Mouse (Mus musculus) c-Kit-positive CD71-positive TER-119-negative erythroid progenitor cells, embryonic 14.5 days (primary cell): Measurements from ENCODE around the gene Lcor.

Experiments
- DNase-seq: peaks from one replicate; pipeline ENCODE4 v3.0.0-alpha.2; 2013; ENCODE audit warnings: low read depth

The Lcor gene

DNA sequence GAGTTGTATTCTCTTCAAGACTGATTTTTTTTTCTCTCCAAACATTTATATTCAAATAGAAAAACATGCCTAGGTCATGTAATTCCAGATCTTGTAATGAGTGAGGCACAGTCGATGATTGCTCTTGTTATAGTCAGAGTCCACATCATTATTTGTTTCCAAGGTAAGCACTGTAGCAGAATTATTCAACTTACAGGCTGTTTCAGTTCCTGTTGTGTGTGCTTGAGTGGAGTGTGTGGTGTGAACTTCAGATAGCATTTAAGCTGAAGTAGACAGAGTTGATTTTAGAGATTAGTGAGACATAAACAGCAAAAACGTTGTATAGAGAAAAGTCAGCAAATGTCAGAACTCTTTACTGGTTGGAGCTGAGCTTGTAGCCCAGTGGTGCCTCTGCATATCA lies 86.4 kb downstream of the Lcor start:
- DNase-seq = no peak

DNA sequence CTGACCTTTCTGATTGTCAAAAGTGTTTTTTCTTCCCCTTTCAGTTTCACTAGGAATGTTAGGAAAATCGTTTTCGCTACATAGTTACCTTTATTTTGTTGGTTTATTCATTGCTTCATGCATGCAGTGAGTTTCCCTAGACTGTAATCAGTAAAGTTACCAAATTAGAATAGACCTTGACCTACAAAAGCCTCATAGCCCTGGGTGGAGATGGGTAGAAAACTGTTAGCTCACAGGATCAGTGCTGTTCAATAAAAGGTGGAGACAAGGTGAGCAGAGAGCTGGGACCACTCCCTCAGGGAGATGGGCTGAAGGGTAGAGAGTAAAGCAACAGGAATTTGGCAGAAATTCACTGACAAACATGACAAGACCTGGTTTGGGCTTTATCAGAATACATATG lies 91.3 kb downstream of the Lcor start:
- DNase-seq = no peak

DNA sequence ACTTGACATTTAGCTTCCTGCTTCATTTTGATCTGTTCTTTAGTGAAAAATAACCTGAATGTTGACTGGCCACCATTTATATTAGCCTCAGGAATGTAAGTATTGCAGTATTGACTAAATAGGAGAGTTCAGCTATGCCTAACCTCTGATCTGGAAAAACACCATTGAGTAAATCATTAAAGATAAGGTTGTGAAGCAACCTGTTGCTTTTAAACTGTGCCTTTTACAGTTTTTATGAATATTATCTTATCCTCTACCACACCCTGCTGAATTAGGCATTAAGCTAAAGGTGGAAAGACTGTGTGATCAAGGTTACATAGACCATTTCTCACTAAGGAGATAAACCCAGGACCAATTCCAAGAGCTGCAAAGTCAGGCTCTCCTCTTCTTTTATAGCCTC lies 95.1 kb downstream of the Lcor start:
- no peak for DNase-seq

DNA sequence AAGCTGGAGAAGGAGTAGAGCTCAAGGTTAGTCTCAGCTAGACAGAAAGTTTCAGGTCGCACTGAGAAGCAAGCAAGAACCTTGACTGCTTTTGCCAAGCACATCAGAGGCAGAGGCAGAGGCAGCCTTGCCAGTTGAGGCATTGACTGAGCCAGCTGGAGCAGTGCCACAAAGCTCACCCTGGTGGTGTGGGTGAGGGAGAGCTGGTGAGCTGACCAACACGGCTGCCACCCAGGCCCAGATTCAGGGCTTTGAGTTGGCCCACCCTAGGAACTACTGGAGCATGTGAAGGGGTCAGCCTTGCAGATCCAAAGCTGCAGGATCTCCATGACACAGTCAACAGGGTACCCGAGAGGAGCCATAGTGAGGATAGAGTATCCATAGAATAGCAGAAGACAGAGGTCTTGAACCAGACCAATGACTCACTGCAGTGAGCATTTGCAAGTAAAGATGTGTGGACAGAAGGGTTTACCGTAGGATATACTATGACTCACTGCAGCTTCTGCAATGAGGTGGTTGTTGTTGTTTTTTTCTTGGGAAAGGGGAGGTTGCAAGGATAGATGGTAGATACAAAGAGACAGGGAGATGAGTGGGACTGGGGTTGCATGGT lies 97.0 kb downstream of the Lcor start:
- no peak for DNase-seq

DNA sequence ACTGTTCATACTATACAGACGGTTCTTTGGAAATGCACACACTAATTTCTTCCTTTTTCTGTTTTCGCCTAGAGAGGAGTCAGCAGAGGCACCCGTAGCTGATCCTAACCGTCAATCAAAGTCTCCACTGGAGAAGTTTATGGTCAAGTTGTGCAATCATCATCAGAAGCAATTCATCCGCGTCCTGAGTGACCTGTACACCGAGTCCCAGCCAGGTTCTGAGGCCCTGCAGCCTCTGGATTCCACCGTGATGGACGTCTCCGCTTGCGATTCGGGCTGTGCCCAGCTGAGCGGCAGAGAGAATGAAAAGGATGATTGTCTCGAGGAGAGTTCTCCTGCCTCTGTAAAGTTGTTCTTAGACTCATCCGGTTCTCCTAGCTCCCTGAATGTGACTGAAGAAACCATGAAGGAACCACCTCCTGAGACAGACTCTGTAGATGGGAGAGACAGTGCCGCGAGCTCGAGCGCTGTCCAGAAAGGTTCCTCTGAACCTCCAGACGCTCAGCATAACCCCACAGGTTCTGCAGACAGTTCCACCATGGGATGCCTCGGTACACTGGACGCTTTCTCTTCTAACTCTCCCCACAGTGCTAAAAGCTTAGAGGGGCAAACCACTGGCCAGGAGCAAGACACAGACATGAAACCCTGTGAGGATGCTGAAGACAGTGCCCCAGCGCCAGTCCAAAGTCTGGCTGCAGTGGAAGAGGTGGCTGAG lies 99.4 kb downstream of the Lcor start, which contains the start of gene Gm340:
Gene Gm340, plus strand, starts transcription at position 665 of the 715 bp plus-strand sequence.
- DNase-seq = no peak

DNA sequence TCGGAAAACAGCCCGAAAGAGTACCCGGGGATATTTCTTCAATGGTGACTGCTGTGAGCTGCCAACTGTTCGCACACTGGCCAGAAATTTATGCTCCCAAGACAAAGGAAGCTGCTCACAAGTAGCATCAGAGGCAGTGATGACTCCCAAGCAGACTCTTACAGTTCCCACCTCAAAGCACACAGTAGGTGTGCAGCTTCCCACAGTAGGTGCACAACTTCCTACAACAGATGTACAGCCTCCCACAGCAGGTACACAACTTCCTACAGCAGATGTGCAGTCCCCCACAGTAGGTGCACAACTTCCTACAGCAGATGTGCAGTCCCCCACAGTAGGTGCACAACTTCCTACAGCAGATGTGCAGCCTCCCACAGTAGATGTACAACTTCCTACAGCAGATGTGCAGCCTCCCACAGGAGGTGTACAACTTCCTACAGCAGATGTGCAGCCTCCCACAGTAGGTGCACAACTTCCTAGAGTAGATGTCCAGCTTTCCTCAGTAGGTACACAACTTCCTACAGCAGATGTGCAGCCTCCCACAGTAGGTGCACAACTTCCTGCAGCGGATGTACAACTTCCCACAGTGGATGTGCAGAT lies 100.6 kb downstream of the Lcor start:
- no peak for DNase-seq

DNA sequence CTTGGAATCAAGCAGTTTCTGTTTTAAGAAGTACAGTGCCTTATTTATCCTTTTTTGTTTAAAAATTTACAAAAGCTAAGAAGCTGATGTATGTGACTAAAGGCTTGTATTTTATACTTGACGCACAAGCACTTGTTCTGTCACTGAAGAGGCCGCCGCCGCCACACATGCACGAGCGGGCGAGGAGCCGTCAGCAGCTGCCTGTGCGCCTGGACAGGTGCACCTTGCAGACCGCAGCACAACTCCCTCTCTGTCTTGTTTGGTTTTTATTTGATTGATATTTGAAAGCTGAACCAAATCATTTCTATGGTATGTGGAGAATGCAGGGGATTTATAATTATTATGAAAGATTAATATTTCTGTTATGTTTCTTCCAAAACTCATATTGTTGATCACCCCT lies 104.3 kb downstream of the Lcor start:
- DNase-seq = no peak

DNA sequence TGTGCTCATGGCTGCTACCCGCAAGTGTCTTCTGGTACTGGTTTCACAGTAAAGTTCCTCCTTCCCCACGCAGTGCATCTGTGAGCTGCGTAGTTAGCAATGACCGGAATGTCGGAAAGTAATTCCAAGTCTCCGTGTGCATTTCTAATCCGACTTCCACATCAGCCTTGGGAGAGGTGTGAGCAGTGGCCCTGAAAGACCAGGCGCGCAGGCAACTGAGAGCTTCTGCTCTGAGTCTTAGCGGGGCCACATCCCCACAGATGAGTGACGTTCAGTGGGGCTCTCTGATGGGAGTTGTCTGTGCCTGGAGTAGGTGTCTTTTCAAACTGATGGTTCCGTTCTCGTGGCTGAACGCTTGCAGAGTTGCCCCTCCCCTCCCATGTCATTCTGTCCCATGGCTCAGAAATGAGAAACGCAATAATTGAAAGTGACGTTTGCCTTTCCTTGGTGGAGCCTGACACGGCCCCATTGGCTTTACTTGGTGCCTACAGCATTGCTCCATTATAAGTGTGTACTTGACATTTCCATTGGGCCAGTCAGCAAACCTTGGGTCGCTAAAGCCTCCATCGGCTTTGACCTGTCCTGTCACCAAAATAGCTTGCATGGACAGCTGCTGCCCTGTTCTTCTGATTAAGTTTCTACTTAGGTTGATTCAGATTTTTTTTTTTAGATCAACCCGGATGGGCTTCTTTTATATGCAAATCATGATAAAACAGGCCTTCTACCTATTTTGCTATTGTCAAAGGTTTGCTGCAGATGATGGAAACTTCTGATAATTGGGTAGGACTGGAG lies 105.2 kb downstream of the Lcor start:
- DNase-seq = no peak

DNA sequence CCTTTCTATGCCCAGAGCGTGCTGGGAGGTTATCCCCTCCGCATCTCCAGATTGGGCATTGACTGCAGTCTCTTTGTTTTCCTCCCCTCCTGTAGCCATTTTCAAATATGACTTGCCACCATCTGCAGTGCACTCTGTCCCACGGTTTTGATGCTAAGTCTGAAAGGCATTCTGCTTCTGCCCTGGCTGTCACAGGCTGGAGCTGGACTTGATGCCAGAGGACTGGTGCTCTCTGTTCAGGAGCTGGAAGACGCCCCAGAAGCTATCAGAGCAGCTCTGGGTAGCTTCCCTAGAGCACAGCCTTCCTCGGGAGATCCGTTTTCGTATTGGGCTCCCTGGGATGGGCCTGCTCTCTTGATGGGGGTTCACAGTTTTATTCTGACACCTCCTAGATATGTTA lies 106.6 kb downstream of the Lcor start:
- no peak for DNase-seq

DNA sequence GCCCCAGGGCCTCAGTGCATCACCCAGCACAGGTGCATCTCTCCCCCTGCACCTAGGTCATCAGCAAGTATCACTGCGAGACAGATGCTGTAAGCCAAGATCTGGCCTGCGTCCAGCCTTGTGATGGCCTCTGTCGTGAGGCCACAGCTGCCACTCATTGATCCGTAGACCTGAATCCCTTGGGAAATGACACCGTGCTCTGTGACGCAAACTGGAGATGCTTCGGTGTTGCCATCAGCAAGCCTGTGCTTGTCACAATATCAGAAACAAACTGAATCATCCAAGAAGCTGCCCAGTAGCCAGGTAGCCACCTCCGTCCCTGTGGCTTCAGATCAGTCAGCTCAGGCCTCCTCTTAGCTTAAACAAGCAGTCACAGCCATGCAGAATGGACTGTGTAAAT lies 107.2 kb downstream of the Lcor start:
- DNase-seq = no peak

DNA sequence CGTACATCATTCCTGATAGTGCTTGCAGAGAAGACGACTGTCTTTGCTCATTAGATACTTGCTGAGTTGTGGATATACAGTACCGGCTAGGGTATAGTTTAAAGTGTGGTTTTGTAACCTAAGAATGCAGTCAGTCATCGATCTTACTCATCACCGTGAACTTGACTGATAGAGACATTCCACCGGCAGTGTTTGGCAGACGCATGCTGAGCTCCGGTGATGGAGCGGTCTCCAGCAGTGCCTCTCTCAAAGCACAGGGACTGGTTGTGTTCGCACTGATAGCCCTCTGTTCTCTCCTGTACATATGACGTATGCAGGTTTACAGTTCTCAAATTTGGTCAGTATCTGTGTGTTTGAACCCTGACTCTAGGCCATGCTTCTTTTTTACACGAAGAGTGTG lies 109.4 kb downstream of the Lcor start:
- no peak for DNase-seq

DNA sequence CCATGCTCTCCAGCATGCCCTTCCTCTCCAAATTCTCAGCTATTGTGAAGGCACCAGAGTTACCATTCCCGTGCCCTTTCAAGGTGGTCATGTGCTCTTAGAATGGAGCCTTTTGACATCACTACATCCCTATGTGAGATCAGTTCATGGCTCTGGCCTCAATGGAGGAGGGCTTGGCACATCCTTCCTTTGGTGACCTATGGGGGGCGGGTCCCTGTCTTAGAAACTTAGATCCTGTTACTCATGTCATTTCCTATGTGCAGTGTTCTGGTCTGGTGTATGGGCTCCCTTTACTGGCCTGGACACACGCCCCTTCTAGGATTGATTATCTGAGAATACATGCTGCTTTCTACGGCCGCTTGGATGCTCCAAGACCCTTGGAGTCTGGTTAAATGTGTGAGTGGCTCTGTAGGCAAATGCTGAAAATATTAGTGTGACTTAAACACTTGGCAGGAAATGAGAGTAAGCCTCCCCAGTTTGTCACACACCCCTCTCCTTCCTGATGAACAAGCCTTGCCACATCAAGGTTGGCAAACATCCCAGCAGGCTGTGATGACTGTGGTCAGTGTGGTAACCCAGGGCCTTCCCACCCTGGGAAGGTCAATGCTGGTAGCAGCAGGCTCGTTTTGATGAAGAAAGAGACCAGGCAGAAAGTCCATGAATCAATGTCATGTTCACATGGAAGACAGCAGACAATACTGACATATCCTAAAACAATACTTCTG lies 114.9 kb downstream of the Lcor start:
- no peak for DNase-seq

DNA sequence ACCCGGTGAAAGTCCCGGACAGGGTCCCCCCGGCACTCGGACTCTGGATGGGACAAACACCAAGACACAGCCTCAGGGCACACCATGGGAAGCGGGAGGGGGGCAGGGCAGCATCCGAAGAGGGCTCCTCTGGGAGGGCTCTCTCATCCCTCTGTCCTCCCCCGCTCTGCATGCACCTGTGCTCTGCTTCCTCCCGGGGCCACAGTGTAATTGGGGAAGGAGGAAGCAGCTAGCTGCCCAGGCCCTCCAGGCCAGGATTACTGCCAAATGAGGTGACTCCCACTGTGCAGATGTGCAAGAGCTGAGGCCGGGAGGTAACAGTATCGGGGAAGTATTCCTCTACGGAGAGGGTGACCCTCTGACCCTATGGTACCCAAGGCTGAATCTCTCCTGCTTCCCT lies 118.2 kb downstream of the Lcor start:
- DNase-seq = no peak

DNA sequence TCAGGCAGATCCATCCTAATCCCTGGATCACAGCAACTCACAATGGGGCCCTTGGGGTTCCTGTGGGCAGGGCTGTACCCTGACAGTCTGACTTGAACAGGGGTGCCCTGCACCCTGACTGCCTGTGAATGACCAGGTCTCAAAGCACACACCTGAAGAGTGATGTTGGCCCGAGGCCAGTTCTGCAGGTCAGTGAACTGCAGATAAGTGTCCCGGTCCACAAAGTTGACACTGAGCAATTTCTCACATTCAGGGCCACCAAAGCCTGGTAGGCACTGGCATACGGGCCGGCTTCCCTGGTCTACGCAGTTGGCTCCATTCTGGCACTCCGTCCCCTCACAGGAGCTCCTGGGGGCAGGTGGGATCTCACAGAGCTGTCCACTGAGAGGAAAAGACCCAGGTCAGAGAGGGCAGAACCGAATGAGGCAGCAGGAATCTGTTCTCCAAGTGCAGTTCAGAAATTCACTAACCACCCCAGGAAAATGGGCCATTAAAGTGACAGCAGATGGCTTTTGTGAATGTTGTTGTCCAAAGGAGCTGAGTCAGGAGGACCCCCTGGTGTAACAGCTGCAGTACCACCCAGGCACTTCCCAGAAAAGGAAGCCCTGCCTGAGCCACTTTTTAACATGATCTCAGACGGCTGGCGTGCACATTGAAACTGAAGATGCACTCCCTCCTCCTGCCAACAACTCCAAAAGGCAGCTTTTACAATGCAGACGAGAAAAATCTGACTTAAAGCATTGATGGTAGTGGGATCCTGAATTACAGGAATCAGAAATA lies 124.0 kb downstream of the Lcor start:
- DNase-seq = no peak

DNA sequence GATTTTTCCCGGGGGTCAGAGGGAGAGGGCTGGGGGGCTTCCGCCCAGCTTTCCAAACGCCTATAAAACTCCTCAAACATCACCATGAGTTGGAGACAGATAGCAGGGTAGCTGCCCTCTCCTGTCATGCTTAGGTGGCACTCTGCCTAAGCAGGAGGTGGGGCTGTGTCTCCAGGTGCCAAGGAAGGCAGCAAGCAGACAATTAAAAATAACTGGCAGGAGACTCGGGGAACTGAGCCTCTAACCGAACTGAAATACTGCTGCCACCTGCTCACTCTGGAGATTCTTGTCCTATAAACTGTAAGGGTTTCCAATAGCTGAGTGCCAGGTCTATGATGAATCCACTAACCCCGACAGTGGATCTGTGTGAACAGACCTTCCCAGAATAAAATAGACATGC lies 129.2 kb downstream of the Lcor start:
- DNase-seq = no peak
